Mouse (Mus musculus): ENCODE data around the gene Kyat1.
"Not testable (repeated sequence)": the region's sequence is repeated elsewhere in the genome, so short reads cannot be mapped to it uniquely, and the experiment has no call there.

The Kyat1 gene

DNA sequence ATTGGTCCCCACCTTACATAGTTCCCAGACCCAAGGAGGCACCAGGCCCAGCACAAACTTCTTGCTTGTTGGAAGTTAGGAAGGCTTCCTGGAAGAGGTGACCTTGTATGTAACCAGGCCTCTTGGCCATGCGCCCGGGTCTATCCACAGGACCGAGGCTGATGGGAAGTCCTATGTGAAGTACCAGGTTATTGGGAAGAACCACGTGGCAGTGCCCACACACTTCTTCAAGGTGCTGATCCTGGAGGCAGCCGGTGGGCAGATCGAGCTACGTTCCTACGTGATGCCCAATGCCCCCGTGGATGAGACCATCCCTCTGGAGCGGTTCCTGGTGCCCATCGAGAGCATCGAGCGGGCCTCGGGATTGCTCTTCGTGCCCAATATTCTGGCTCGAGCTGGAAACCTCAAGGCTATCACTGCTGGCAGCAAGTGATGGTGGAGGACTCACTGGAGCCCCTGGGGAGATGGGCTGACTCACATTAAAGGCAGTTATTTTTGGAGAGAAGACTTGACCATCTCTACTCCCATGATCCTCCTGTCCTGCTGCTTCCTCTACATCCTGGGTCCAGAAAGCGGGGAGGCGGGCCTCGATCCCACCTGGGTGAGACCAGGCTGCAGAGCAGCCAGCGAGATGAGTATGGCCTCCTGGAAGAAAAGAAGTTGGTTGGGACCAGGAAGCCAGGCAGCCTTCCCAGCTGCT, 32.0 kb downstream of the Kyat1 start:
- no peak for DNase-seq (ENCODE audit: low spot score in 2 of 2)

DNA sequence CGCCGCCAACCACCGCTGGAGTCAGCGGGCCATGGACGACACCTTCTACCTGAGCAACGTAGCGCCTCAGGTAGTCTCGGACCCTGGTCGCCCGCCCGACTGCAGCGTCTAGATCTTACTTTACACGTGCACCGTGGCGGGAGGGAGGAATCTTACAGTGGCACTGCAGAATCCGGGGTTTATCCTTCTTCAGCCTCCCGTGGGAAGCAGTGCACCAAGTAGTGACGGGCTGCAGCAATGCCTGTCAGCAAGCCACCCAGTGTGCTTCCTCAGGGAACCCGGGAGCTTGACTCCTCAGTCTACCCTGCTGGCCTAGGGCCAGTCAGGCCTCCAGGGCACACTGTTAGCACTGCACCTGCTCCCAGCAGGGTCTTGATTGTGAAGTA, 33.7 kb downstream of the Kyat1 start:
- DNase-seq (ENCODE audit: low spot score in 2 of 2): no peak

DNA sequence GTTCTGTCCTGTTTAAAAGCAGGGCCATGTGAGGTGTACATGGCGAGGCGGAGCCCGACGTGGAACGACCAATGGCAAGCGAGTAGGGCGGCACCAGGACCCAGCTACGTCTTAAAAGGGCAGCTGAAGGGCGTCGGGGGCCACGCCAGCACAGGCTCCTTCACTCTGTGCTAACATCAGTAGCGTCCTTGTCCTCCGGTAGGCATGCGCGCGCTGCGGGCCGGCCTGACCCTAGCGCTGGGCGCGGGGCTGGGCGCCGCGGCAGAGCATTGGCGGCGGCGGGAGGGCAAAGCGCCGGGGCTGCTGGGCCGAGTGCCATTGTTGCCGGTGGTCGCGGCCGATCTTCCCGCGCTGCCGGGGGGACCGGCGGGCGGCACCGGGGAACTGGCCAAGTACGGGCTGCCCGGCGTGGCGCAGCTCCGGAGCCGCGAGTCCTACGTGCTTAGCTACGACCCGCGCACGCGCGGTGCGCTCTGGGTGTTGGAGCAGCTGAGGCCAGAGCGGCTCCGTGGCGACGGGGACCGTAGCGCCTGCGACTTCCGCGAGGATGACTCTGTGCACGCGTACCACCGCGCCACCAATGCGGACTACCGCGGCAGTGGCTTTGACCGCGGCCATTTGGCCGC, 34.2 kb downstream of the Kyat1 start, which contains the start of gene Endog:
Gene Endog, plus strand, starts transcription at position 123 of the 626 bp plus-strand sequence.
- DNase-seq (ENCODE audit: low spot score in 2 of 2): peak; percentile 77 to 89

DNA sequence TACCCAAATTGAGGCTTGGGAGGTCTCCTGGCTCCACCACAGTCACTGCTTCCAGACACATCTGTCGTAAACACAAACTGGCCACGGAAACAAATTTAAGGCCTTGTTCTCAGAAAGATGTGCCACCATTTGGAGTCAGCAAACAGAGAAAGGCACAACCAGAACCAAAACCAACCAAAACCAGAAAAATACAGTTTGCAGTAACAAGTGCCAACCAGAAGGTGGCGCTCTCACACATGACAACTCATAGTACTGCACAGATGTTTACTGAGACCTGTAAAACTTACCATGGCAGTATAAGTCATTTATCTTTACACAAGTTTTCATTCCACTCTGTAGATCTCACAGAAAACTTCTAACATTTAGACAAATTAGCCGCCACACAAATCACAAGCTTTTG, 39.0 kb downstream of the Kyat1 start:
- no peak for DNase-seq (ENCODE audit: low spot score in 2 of 2)

DNA sequence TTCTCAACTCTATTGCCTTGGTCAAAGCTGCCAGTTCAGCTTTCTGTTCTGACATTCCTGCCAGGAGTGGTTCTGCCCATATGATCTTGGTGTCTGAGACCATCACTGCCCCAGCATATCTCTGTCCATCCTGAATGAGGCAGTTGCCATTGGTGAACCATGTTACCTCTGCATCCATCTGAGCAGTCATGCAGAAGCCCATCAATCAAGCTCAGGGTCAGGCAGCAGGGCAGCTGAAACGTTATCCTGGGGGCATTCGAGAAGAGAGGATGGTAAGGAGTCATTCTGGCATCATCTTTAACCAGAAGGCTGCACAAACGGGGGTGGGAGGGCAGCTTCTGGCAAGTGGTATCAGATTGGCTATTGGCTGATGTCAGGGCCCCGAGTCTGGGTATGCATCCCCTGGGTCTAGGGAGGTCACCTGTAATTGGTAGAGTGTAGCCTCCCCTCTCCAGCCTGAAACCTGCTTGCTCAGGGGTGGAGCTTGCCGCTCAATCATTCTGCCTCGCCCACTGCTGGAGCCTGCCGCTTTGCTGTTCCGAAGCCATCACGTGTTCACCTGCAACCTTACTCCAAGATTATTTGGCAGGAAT, 41.2 kb downstream of the Kyat1 start:
- no peak for DNase-seq (ENCODE audit: low spot score in 2 of 2)

DNA sequence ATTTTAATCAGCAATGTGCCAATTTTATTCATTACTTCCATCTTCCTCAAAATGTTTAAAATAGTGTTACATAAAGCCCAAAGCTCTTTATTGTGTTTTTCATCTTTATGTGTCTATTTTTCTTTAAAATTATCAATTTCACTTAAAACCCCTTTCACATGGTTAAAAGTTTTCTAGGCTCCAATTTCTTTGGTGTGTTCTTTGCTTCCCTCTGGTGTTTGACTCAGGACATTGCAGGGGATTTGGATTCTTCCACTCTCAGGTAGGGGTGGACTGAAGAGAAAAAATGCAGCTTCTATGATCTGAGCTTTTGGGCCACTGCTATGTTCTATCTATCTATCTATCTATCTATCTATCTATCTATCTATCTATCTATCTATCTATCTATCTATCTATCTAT, 43.8 kb downstream of the Kyat1 start:
- DNase-seq (ENCODE audit: low spot score in 2 of 2): no peak

DNA sequence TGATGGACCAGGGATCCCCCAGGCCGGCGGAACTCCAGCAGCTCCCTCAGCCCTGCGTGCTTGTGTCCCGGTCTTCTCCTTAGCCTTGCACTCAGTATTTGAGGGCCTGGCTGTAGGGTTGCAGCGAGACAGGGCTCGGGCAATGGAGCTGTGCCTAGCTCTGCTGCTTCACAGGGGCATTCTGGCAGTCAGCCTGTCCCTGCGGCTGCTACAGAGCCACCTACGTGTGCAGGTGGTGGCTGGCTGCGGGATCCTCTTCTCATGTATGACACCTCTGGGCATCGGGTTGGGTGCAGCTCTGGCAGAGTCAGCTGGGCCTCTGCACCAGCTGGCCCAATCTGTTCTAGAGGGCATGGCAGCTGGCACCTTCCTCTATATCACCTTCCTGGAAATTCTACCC, 45.8 kb downstream of the Kyat1 start:
- DNase-seq (ENCODE audit: low spot score in 2 of 2): not testable (repeated sequence)

DNA sequence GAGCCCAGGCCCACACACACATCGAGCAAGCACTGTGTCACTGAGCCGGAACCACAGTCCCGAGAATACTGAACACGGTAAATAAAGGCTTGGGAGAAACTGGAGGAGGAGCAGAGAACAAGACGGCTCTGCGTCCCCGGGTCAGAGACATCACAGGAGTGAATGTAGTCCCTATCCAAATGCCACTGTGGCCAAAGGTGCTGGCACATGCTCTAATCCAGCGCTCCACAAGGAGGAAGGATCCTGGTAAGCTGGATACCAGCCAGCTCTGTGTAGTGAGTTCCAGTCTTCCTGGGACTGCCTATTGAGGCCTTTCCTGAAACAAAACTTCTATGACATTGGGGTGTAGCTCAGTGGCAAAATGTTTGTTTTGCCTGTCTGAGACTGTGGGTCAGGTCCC, 53.0 kb downstream of the Kyat1 start:
- DNase-seq (ENCODE audit: low spot score in 2 of 2): no peak

DNA sequence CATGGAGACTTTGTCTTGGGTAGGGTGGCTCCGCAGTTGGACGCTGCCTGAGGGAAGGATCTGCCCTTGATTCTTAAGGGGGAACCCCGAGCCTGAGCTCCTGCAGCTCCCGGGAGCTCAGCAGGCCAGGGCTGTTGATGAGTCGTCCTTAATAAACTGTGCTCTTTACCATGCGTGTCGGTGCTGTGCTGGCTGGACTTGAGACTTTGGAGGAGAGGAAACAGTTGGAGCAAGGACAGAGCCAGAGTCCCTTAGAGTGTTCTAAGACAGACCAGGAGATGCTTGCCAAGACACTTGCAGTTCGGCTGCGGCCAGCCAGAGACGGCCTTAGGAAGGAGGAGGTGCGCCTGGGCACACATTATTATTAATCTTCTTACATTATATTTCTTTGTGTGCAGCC, 53.8 kb downstream of the Kyat1 start:
- DNase-seq (ENCODE audit: low spot score in 2 of 2): no peak

DNA sequence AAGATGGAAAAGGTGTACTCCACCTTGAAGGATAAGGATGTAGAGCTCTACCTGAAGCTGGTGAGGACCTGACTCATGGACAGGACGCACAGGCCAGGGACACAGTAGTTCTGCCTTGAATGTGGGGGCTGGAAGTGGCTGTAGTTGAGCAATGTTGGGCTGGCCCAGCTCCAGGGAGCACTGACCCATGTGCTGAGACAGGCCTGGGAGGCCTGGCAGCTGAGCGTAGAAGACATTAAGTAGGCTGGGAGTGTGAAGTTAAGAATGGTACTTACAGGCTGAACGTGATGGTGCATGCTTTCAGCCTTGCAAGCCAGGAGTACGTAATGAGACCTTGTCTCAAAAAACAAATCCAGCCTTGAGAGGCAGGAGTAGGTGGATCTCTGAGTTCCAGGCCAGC, 58.2 kb downstream of the Kyat1 start:
- no peak for DNase-seq (ENCODE audit: low spot score in 2 of 2)

DNA sequence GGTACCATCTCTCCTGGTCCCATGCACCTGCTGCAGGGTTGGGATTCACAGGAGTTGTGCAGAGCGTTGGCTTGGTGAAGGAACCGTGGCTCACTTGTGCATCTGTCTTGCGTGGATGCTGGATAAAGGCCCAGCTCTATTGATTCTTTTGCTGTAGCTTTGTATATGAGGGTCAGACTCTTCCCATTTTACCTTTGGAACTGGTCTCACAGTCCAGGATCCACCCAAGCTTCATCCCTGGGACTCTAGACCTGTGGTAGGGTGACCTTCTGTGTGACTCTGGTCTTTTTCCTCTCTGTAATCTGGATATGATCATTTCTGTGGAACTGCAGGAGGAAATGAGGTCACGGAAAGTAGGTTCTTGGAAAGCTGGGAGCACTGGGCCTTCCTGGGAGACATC, 61.2 kb downstream of the Kyat1 start:
- DNase-seq (ENCODE audit: low spot score in 2 of 2): no peak

DNA sequence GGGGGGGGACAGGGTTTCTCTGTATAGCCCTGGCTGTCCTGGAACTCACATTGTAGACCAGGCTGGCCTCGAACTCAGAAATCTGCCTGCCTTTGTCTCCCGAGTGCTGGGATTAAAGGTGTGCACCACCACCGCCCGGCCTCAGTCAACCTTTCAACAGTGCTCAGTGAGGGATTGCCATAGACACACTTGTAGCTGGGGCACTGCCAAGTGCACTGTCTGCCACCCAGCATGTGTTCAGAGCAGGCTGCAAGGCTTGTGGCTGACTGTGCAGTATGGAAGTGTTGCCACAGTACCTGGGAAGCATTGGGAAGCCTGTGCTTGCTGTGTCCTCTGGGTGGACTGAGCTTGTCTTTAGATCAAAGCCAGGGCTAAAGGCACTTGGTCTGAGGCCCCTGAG, 65.6 kb downstream of the Kyat1 start:
- DNase-seq (ENCODE audit: low spot score in 2 of 2): not testable (repeated sequence)

DNA sequence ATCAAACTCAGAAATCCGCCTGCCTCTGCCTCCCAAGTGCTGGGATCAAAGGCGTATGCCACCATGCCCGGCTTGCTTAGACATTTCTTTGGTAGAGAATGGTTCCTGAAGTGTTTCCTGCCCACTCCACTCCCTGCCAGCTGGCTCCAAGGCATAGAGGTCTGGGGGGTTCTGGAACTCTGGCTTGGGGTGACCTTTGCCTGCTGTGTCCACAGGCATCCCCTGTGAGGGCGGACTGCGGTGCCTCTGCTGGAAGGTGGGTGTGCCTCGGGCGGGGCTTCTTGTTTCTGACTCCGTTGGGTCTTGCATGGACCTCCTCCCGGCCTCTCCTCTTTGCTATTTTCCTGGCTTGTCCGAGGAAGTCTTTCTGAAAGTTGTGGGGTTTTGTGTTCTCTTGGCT, 69.2 kb downstream of the Kyat1 start:
- DNase-seq (ENCODE audit: low spot score in 2 of 2): no peak
